Mouse (Mus musculus): ENCODE data around the gene Dlgap3.

GRCm38 (mm10) chr4:127157746-127158145 is 11.3 kb upstream of the Dlgap3 start:
- TF ChIP-seq POLR2A (IDR thresholded peaks at IDR 0.05; ENCODE audit: extremely low read depth, insufficient read depth, low read length) (no peak), CTCF (IDR thresholded peaks at IDR 0.05; ENCODE audit: low read depth, low read length) (no peak)
